ENCODE assay signal across 11 mouse cellular contexts in genomic region chr9:61680911-61681311, GRCm38 (mm10).
DNase-seq lines count a peak whose midpoint lies in the region; ATAC-seq lines count a peak whose summit lies in the region.
"Had no signal": no experiment of that assay in that cellular context is flagged by ENCODE, and none has a peak within 500 bp of the region (broad histone marks: within the 10 kb centered on the region; RNA-seq: fewer than 3 reads in every experiment).

No protein-coding gene starts in this region.

- no peak overlapping the region for H3K9ac ChIP-seq in midbrain, embryonic 13.5 days (replicated peaks)
- H3K9ac ChIP-seq in hindbrain, embryonic 16.5 days (ENCODE audit: low read depth, low read length) = no peak overlapping the region
- H3K9ac ChIP-seq in midbrain, embryonic 15.5 days = no peak overlapping the region

- 46% methylated on average over 6 of the region's 6 CpGs for WGBS in midbrain, embryonic 10.5 days
- WGBS in midbrain, embryonic 13.5 days = 39% methylated on average over 6 of the region's 6 CpGs
- WGBS in hindbrain, embryonic 16.5 days = 37% methylated on average over 6 of the region's 6 CpGs
- WGBS in midbrain, embryonic 15.5 days = 27% methylated on average over 6 of the region's 6 CpGs

- H3K9me3 ChIP-seq in midbrain, embryonic 10.5 days (replicated peaks) = no peaks in the 10 kb centered on the region
- H3K9me3 ChIP-seq in midbrain, embryonic 13.5 days = no peaks in the 10 kb centered on the region
- peaks cover 7% of the 10 kb centered on the region for H3K9me3 ChIP-seq in megakaryocyte, embryonic 14.5 days
- no peaks in the 10 kb centered on the region for H3K9me3 ChIP-seq in hindbrain, embryonic 16.5 days (ENCODE audit: control insufficient read depth, low read length)
- no peaks in the 10 kb centered on the region for H3K9me3 ChIP-seq in midbrain, embryonic 15.5 days

- H3K27me3 ChIP-seq in midbrain, embryonic 10.5 days (ENCODE audit: low read depth, poor library complexity, severe bottlenecking) = peaks cover 11% of the 10 kb centered on the region
- H3K27me3 ChIP-seq in midbrain, embryonic 13.5 days = 0 out of 2 replicates have a peak, but pooled peaks cover 9% of the 10 kb centered on the region
- H3K27me3 ChIP-seq in megakaryocyte, embryonic 14.5 days (replicated peaks) = peaks cover 86% of the 10 kb centered on the region
- no peaks in the 10 kb centered on the region for H3K27me3 ChIP-seq in hindbrain, embryonic 16.5 days (replicated peaks; ENCODE audit: control insufficient read depth, insufficient read depth, low read length)
- no peaks in the 10 kb centered on the region for H3K27me3 ChIP-seq in midbrain, embryonic 15.5 days (replicated peaks)

- DNase-seq in midbrain, embryonic 10.5 days (ENCODE audit: low spot score) = no peak
- DNase-seq in thymus, postnatal 14 days = peak; percentile 76
- DNase-seq in yolk sac, embryonic 10.5 days (ENCODE audit: low spot score) = no peak
- DNase-seq: cerebellum, adult 2 months; kidney, adult 11 months had no signal

- H3K4me2 ChIP-seq in midbrain, embryonic 13.5 days (replicated peaks) = no peak overlapping the region
- no peak overlapping the region for H3K4me2 ChIP-seq in hindbrain, embryonic 16.5 days (ENCODE audit: low read length)
- H3K4me2 ChIP-seq in midbrain, embryonic 15.5 days = no peak overlapping the region
- H3K4me2 ChIP-seq: heart, embryonic 11.5 days had no signal

- no peak for ATAC-seq in midbrain, embryonic 13.5 days
- ATAC-seq in activated CD4-positive, CD25-positive, alpha-beta regulatory T cell, adult 4 months = peak; percentile 65
- ATAC-seq in hindbrain, embryonic 16.5 days = no peak
- no peak for ATAC-seq in midbrain, embryonic 15.5 days (replicated peaks)

- H3K36me3 ChIP-seq in midbrain, embryonic 10.5 days = no peaks in the 10 kb centered on the region
- H3K36me3 ChIP-seq in midbrain, embryonic 13.5 days = no peaks in the 10 kb centered on the region
- H3K36me3 ChIP-seq in megakaryocyte, embryonic 14.5 days (replicated peaks; ENCODE audit: low read length) = no peaks in the 10 kb centered on the region
- H3K36me3 ChIP-seq in hindbrain, embryonic 16.5 days (ENCODE audit: control insufficient read depth, insufficient read depth, low read length) = no peaks in the 10 kb centered on the region
- no peaks in the 10 kb centered on the region for H3K36me3 ChIP-seq in midbrain, embryonic 15.5 days (replicated peaks)

- no peak overlapping the region for H3K4me3 ChIP-seq in midbrain, embryonic 10.5 days
- H3K4me3 ChIP-seq in midbrain, embryonic 13.5 days (replicated peaks) = no peak overlapping the region
- peak overlapping the region; percentile 67 for H3K4me3 ChIP-seq in megakaryocyte, embryonic 14.5 days (replicated peaks)
- no peak overlapping the region for H3K4me3 ChIP-seq in hindbrain, embryonic 16.5 days (ENCODE audit: low read length)
- H3K4me3 ChIP-seq in midbrain, embryonic 15.5 days = no peak overlapping the region

- peaks cover 29% of the 10 kb centered on the region for H3K4me1 ChIP-seq in midbrain, embryonic 10.5 days
- H3K4me1 ChIP-seq in midbrain, embryonic 13.5 days (replicated peaks) = peaks cover 16% of the 10 kb centered on the region
- H3K4me1 ChIP-seq in megakaryocyte, embryonic 14.5 days = peaks cover 63% of the 10 kb centered on the region
- H3K4me1 ChIP-seq in hindbrain, embryonic 16.5 days (ENCODE audit: control insufficient read depth, insufficient read depth, low read depth, low read length) = peaks cover 3% of the 10 kb centered on the region; the same call in 1 of the 2 replicates
- peaks cover 9% of the 10 kb centered on the region for H3K4me1 ChIP-seq in midbrain, embryonic 15.5 days

- H3K27ac ChIP-seq in midbrain, embryonic 10.5 days (replicated peaks) = peak overlapping the region; percentile 59
- H3K27ac ChIP-seq in midbrain, embryonic 13.5 days = no peak overlapping the region; the same call in 1 of the 2 replicates
- H3K27ac ChIP-seq in hindbrain, embryonic 16.5 days (ENCODE audit: low read depth, low read length) = no peak overlapping the region
- no peak overlapping the region for H3K27ac ChIP-seq in midbrain, embryonic 15.5 days
